In the genomic region with DNA sequence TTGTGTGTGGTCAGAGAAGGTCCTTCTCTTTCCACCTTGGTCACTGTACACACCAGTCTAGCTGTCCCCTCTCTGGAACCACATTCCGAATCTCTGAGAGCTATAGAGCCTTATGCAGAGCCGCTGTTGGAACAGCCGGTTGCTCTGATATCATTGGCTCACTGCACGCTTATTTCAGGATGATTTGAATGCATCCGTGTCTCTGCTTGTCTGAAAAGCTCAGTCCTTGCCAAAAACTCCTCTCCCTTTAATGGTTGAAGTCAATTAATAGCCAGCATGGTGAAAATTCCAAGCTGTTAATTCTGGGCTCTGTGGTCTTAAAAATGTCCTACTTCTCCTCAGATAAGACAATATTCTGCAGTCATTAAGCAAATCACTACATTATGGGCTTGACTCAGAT, we compare ENCODE assay signal across 14 mouse cellular contexts.
DNase-seq lines count a peak whose midpoint lies in the region; ATAC-seq and TF ChIP-seq lines count a peak whose summit lies in the region.
"Had no signal": no experiment of that assay in that cellular context is flagged by ENCODE, and none has a peak within 500 bp of the region (broad histone marks: within the 10 kb centered on the region; RNA-seq: fewer than 3 reads in every experiment).

No protein-coding gene starts in this region.

- no peak overlapping the region for H3K27ac ChIP-seq in kidney, postnatal 0 days
- H3K27ac ChIP-seq: liver, embryonic 12.5 days; midbrain, embryonic 12.5 days had no signal

- H3K9me3 ChIP-seq in kidney, postnatal 0 days (replicated peaks; ENCODE audit: low read length), result no peaks in the 10 kb centered on the region

- H3K4me1 ChIP-seq in kidney, postnatal 0 days (replicated peaks; ENCODE audit: insufficient read depth, low read length), result no peaks in the 10 kb centered on the region
- H3K4me1 ChIP-seq: liver, embryonic 12.5 days; midbrain, embryonic 12.5 days had no signal

- H3K4me2 ChIP-seq in kidney, postnatal 0 days (ENCODE audit: low read length), result no peak overlapping the region
- H3K4me2 ChIP-seq: liver, embryonic 12.5 days; midbrain, embryonic 12.5 days had no signal

- no peak overlapping the region for H3K4me3 ChIP-seq in kidney, postnatal 0 days (replicated peaks; ENCODE audit: low read depth, low read length)
- H3K4me3 ChIP-seq: erythroblast, embryonic 14.5 days; liver, embryonic 12.5 days; midbrain, embryonic 12.5 days had no signal

- WGBS in kidney, postnatal 0 days, result 54% methylated on average over 5 of the region's 5 CpGs

- H3K27me3 ChIP-seq in kidney, postnatal 0 days (ENCODE audit: insufficient read depth, low read length), result no peaks in the 10 kb centered on the region
- H3K27me3 ChIP-seq: liver, embryonic 12.5 days; midbrain, embryonic 12.5 days had no signal

- no peak for TF ChIP-seq CTCF in kidney, postnatal 0 days (IDR thresholded peaks at IDR 0.05; ENCODE audit: low read depth)

- no peak overlapping the region for H3K9ac ChIP-seq in kidney, postnatal 0 days (ENCODE audit: low read depth, low read length)
- H3K9ac ChIP-seq: liver, embryonic 12.5 days; midbrain, embryonic 12.5 days had no signal

- DNase-seq in cerebellum, adult 9-10 months, result peak; percentile 29
- no peak for DNase-seq in cerebellum, adult 11 months
- DNase-seq in kidney, postnatal 0 days (ENCODE audit: low spot score), result peak; percentile 85
- DNase-seq in kidney, adult 18-20 months, result no peak
- peak; percentile 34 for DNase-seq in Muller cell, postnatal 12 days (ENCODE audit: inconsistent ontology term)
- peak; percentile 44 for DNase-seq in kidney, postnatal 14 days
- DNase-seq in retina, embryonic 14.5 days (ENCODE audit: low spot score), result no peak
- DNase-seq in thymus, adult 18-20 months, result no peak
- DNase-seq: gastrocnemius, postnatal 36 days; heart, postnatal 14 days; thymus, postnatal 36 days had no signal

- H3K36me3 ChIP-seq in kidney, postnatal 0 days (ENCODE audit: insufficient read depth, low read length), result no peaks in the 10 kb centered on the region
- H3K36me3 ChIP-seq: liver, embryonic 12.5 days; midbrain, embryonic 12.5 days had no signal

- no peak for ATAC-seq in kidney, postnatal 0 days (replicated peaks; ENCODE audit: low FRiP score, low read depth)
- ATAC-seq: liver, embryonic 12.5 days had no signal

Comparison
In these comparisons a context has a peak if more than half of its experiments do, and no peak if none do; other contexts are left out.
1. DNase-seq: peak in cerebellum, adult 9-10 months (single experiment), kidney, postnatal 0 days (single experiment), Muller cell, postnatal 12 days (single experiment) and kidney, postnatal 14 days (single experiment); none in cerebellum, adult 11 months (single experiment), kidney, adult 18-20 months (single experiment), retina, embryonic 14.5 days (single experiment) and thymus, adult 18-20 months (0 of 2).